Comparison of ENCODE assay signal across 18 mouse cellular contexts in genomic region chr1:86189034-86189702, GRCm38 (mm10). TPM values are rescaled to one million over a fixed set of nuclear protein-coding genes. Genes with fewer than 3 reads are reported as not detected.
DNase-seq lines count a peak whose midpoint lies in the region; ATAC-seq and TF ChIP-seq lines count a peak whose summit lies in the region.
"Had no signal": no experiment of that assay in that cellular context is flagged by ENCODE, and none has a peak within 500 bp of the region (broad histone marks: within the 10 kb centered on the region; RNA-seq: fewer than 3 reads in every experiment).

No protein-coding gene starts in this region.

- H3K27me3 ChIP-seq in kidney, adult 2 months (replicated peaks; ENCODE audit: control insufficient read depth, insufficient read depth, low read length): no peaks in the 10 kb centered on the region
- H3K27me3 ChIP-seq: embryonic facial prominence, embryonic 13.5 days; forebrain, embryonic 13.5 days; heart, embryonic 13.5 days had no signal

- 0 out of 2 replicates have a peak, but pooled peaks have one; percentile 23 for TF ChIP-seq CTCF in kidney, adult 2 months (conservative IDR thresholded peaks at IDR 0.05; ENCODE audit: insufficient read depth, insufficient read length, low read depth, low read length)

- no peak overlapping the region for H3K27ac ChIP-seq in kidney, adult 2 months (ENCODE audit: insufficient read depth, low read depth, low read length)
- H3K27ac ChIP-seq: embryonic facial prominence, embryonic 13.5 days; forebrain, embryonic 13.5 days; heart, embryonic 13.5 days; limb, embryonic 10.5 days had no signal

- no peak for TF ChIP-seq POLR2A in kidney, adult 2 months (IDR thresholded peaks at IDR 0.05; ENCODE audit: low read depth, low read length)

- no peaks in the 10 kb centered on the region for H3K36me3 ChIP-seq in kidney, adult 2 months (ENCODE audit: control insufficient read depth, insufficient read depth, low read length)

- H3K4me3 ChIP-seq in kidney, adult 2 months (ENCODE audit: insufficient read depth, low read depth, low read length): no peak overlapping the region
- H3K4me3 ChIP-seq: embryonic facial prominence, embryonic 13.5 days; forebrain, embryonic 13.5 days; heart, embryonic 13.5 days; limb, embryonic 10.5 days had no signal

- ATAC-seq in monocyte, adult 5-6 weeks (replicated peaks; ENCODE audit: insufficient number of reproducible peaks, low FRiP score, low TSS enrichment, poor library complexity, severe bottlenecking): 0 out of 2 replicates have a peak, but pooled peaks have one; percentile 23
- ATAC-seq in megakaryocyte, adult 5-6 weeks (ENCODE audit: poor library complexity, severe bottlenecking): no peak
- ATAC-seq: activated CD4-positive, CD25-positive, alpha-beta regulatory T cell, adult 4 months; forebrain, embryonic 13.5 days had no signal

- WGBS in kidney, adult 2 months: 74% methylated on average over 6 of the region's 6 CpGs

- 0 out of 2 replicates have a peak, but pooled peaks cover 3% of the 10 kb centered on the region for H3K4me1 ChIP-seq in kidney, adult 2 months (ENCODE audit: control insufficient read depth, insufficient read depth, low read length)
- H3K4me1 ChIP-seq: embryonic facial prominence, embryonic 13.5 days; forebrain, embryonic 13.5 days; limb, embryonic 10.5 days had no signal

- DNase-seq in kidney, adult 2 months: no peak
- DNase-seq in kidney, adult 8-10 months: no peak
- DNase-seq in A20 (ENCODE audit: low read depth, low spot score) (peak; percentile 53), WW6 (ENCODE audit: low read depth, low spot score) (peak; percentile 61)
- DNase-seq in cerebellum, postnatal 10 days: no peak
- DNase-seq in embryo, embryonic 10.5 days (ENCODE audit: low spot score): no peak
- DNase-seq: cerebellum, postnatal 14 days; gastrocnemius, postnatal 10 days; lung, postnatal 10 days; midbrain, embryonic 14.5 days; right cerebral cortex, postnatal 14 days had no signal

RNA-seq across cellular contexts. Expression of gene Armc9, which starts 34.6 kb away (rescaled TPM):
- polyA plus RNA-seq in kidney, adult 2 months (2012; rRNA removed): 7.1 and 7.4 TPM in 2 replicates
- total RNA-seq in monocyte, adult 5-6 weeks (2017): 1.3 to 5.3 TPM (median 3.6 TPM) in 3 replicates
- total RNA-seq in megakaryocyte, adult 5-6 weeks (2015): 2.1 and 2.8 TPM in 2 replicates
- 2.1 and 4.5 TPM in 2 replicates for total RNA-seq in megakaryocyte, adult 5-6 weeks (2017)

RNA-seq across cellular contexts. Expression of gene Gm21972, which starts 55.7 kb away (rescaled TPM):
- not detected in 2 replicates for polyA plus RNA-seq in kidney, adult 2 months (2012; rRNA removed)
- 1.1 to 17.3 TPM in 2 of 3 replicates, not detected in the other for total RNA-seq in monocyte, adult 5-6 weeks (2017)
- 1.2 TPM in 1 of 2 replicates, not detected in the other for total RNA-seq in megakaryocyte, adult 5-6 weeks (2015)
- 0.84 and 4.3 TPM in 2 replicates for total RNA-seq in megakaryocyte, adult 5-6 weeks (2017)
- polyA plus RNA-seq: activated CD4-positive, CD25-positive, alpha-beta regulatory T cell, adult 4 months; embryonic facial prominence, embryonic 13.5 days; heart, embryonic 13.5 days; limb, embryonic 10.5 days had no signal

Comparison
In these comparisons a context has a peak if more than half of its experiments do, and no peak if none do; other contexts are left out.
1. DNase-seq: peak in A20 (single experiment) and WW6 (single experiment); none in kidney, adult 2 months (single experiment), kidney, adult 8-10 months (0 of 2), cerebellum, postnatal 10 days (0 of 2) and embryo, embryonic 10.5 days (single experiment).